Comparison of ENCODE assay signal across 8 mouse cellular contexts in genomic region chr4:116463231-116464125, GRCm38 (mm10). TPM values are rescaled to one million over a fixed set of nuclear protein-coding genes. Genes with fewer than 3 reads are reported as not detected.
DNase-seq lines count a peak whose midpoint lies in the region; ATAC-seq and TF ChIP-seq lines count a peak whose summit lies in the region.

No protein-coding gene starts in this region.

- H3K36me3 ChIP-seq in ES-Bruce4 (ENCODE audit: control insufficient read depth, insufficient read depth, low read length, poor library complexity, severe bottlenecking) (no peaks in the 10 kb centered on the region), macrophage (ENCODE audit: inconsistent target) (no peaks in the 10 kb centered on the region)
- H3K36me3 ChIP-seq in forebrain, embryonic 13.5 days (ENCODE audit: poor library complexity, severe bottlenecking) = no peaks in the 10 kb centered on the region

- H3K9me3 ChIP-seq in ES-Bruce4 (replicated peaks; ENCODE audit: control insufficient read depth, insufficient read depth, low read length, poor library complexity, severe bottlenecking) = no peaks in the 10 kb centered on the region
- H3K9me3 ChIP-seq in forebrain, embryonic 13.5 days (replicated peaks) = 0 out of 2 replicates have a peak, but pooled peaks cover 6% of the 10 kb centered on the region

- 2% methylated on average over 74 of the region's 74 CpGs for WGBS in bone marrow, adult 2 months
- under 1% methylated on average over 69 of the region's 74 CpGs for WGBS in forebrain, embryonic 13.5 days
- WGBS in macrophage (ENCODE audit: missing documents) = 1% methylated on average over 68 of the region's 74 CpGs

- 0 out of 2 replicates have a peak, but pooled peaks have one; percentile 6 for TF ChIP-seq EP300 in ES-Bruce4 (IDR thresholded peaks at IDR 0.05; ENCODE audit: insufficient read depth, low read depth, low read length)

- H3K4me2 ChIP-seq in forebrain, embryonic 13.5 days = peak overlapping the region; percentile 72

- no peak for TF ChIP-seq CTCF in ES-Bruce4 (IDR thresholded peaks at IDR 0.05; ENCODE audit: low read depth, low read length)
- no peak for TF ChIP-seq CTCF in bone marrow, adult 2 months (IDR thresholded peaks at IDR 0.05; ENCODE audit: control insufficient read depth, insufficient read depth, low read length)

- DNase-seq in heart, postnatal 4 days = peak; percentile 58
- peak; percentile 22 to 43 for DNase-seq in layer of hippocampus, postnatal 14 days (ENCODE audit: low spot score in 2 of 2)
- peak; percentile 26 for DNase-seq in right cerebral cortex, postnatal 14 days
- no peak for DNase-seq in T-cell, adult 2 months (ENCODE audit: low spot score)

- peak overlapping the region; percentile 98 for H3K9ac ChIP-seq in ES-Bruce4 (ENCODE audit: low read depth, poor library complexity, severe bottlenecking)
- peak overlapping the region; percentile 94 for H3K9ac ChIP-seq in forebrain, embryonic 13.5 days

- peaks cover 49% of the 10 kb centered on the region for H3K79me2 ChIP-seq in macrophage (ENCODE audit: inconsistent target)

- ATAC-seq in forebrain, embryonic 13.5 days = peak; percentile 77

- H3K4me1 ChIP-seq in ES-Bruce4 (ENCODE audit: control insufficient read depth, insufficient read depth, low read length) = peaks cover 2% of the 10 kb centered on the region
- no peaks in the 10 kb centered on the region for H3K4me1 ChIP-seq in bone marrow, adult 2 months (ENCODE audit: control insufficient read depth, insufficient read depth, low read length)
- peaks cover 26% of the 10 kb centered on the region for H3K4me1 ChIP-seq in forebrain, embryonic 13.5 days

- TF ChIP-seq POLR2A in ES-Bruce4 (IDR thresholded peaks at IDR 0.05; ENCODE audit: insufficient read depth, low read length) = no peak
- no peak for TF ChIP-seq POLR2A in bone marrow, adult 2 months (IDR thresholded peaks at IDR 0.05; ENCODE audit: borderline replicate concordance, control insufficient read depth, low read depth, low read length)

- H3K4me3 ChIP-seq in ES-Bruce4 (ENCODE audit: low read depth, low read length) = peak overlapping the region; percentile 68
- H3K4me3 ChIP-seq in bone marrow, adult 2 months (replicated peaks; ENCODE audit: control insufficient read depth, low read depth, low read length) = peak overlapping the region; percentile 85
- peak overlapping the region; percentile 93 for H3K4me3 ChIP-seq in forebrain, embryonic 13.5 days
- peak overlapping the region; percentile 57 for H3K4me3 ChIP-seq in macrophage (ENCODE audit: inconsistent target)

- H3K27me3 ChIP-seq in ES-Bruce4 (ENCODE audit: control insufficient read depth, insufficient read depth, low read length, poor library complexity, severe bottlenecking) = no peaks in the 10 kb centered on the region
- H3K27me3 ChIP-seq in forebrain, embryonic 13.5 days = no peaks in the 10 kb centered on the region

- H3K27ac ChIP-seq in ES-Bruce4 (ENCODE audit: insufficient read depth, low read length) = no peak overlapping the region
- H3K27ac ChIP-seq in bone marrow, adult 2 months (ENCODE audit: control insufficient read depth, insufficient read depth, low read depth, low read length, poor library complexity) = peak overlapping the region; percentile 85
- peak overlapping the region; percentile 91 for H3K27ac ChIP-seq in forebrain, embryonic 13.5 days
- no peak overlapping the region for H3K27ac ChIP-seq in macrophage

RNA-seq across cellular contexts. Expression of gene Mast2, which starts 0.5 kb away (rescaled TPM):
- polyA plus RNA-seq in ES-Bruce4 (2011; ENCODE audit: insufficient read depth, insufficient read length, low read depth, missing spikeins) (58.1 and 60.2 TPM in 2 replicates), macrophage (2018) (9.9 to 19.9 TPM (median 12.8 TPM) in 3 replicates)
- 21.5 and 30.8 TPM in 2 replicates for polyA plus RNA-seq in bone marrow, adult 2 months (2011; ENCODE audit: insufficient read depth, insufficient read length, low replicate concordance, missing spikeins)
- polyA plus RNA-seq in forebrain, embryonic 13.5 days (2015; fragmentation: Nextera tagmentation; extraction: Ambion mirVana) = 29.8 and 32.4 TPM in 2 replicates
- 10 to 100 TPM; 98.2 to 98.4 TPM for total RNA-seq in heart, postnatal 4 days (2021)
- total RNA-seq in layer of hippocampus, postnatal 14 days (2021) = 100 to 1,000 TPM; 100 to 104 TPM
- 100 to 1,000 TPM in 3 of 26 experiments, 10 to 100 TPM in 23; 34.3 to 155 (median 54.5) TPM for total RNA-seq in macrophage (2018; cell fraction: chromatin; rRNA removed)
- total RNA-seq in macrophage (2018; cell fraction: cytosol; rRNA removed) = 10 to 100 TPM; 13.8 to 22.7 (median 16.9) TPM
- 100 to 1,000 TPM in 1 of 26 experiments, 10 to 100 TPM in 25; 28.2 to 140 (median 37.6) TPM for total RNA-seq in macrophage (2018; cell fraction: nucleus; rRNA removed)

RNA-seq across cellular contexts. Expression of gene Ipp, which starts 43.9 kb away (rescaled TPM):
- polyA plus RNA-seq in ES-Bruce4 (2011; ENCODE audit: insufficient read depth, insufficient read length, low read depth, missing spikeins) = 11.1 and 13.2 TPM in 2 replicates
- 4.1 and 4.3 TPM in 2 replicates for polyA plus RNA-seq in bone marrow, adult 2 months (2011; ENCODE audit: insufficient read depth, insufficient read length, low replicate concordance, missing spikeins)
- 19.8 and 21.0 TPM in 2 replicates for polyA plus RNA-seq in forebrain, embryonic 13.5 days (2015; fragmentation: Nextera tagmentation; extraction: Ambion mirVana)
- 10 to 100 TPM; 17.3 to 18.0 TPM for total RNA-seq in heart, postnatal 4 days (2021)
- total RNA-seq in layer of hippocampus, postnatal 14 days (2021) = 10 to 100 TPM; 20.1 to 20.7 TPM
- 10 to 100 TPM in 12 of 26 experiments, 1 to 10 TPM in 13, under 1 TPM in 1; 0.29 to 14.4 (median 8.0) TPM for total RNA-seq in macrophage (2018; cell fraction: chromatin; rRNA removed)
- 1 to 10 TPM; 3.8 to 9.4 (median 7.4) TPM for total RNA-seq in macrophage (2018; cell fraction: cytosol; rRNA removed)
- 10 to 100 TPM in 3 of 26 experiments, 1 to 10 TPM in 23; 1.4 to 13.1 (median 7.5) TPM for total RNA-seq in macrophage (2018; cell fraction: nucleus; rRNA removed)
- 4.3 to 8.7 TPM (median 6.4 TPM) in 3 replicates for polyA plus RNA-seq in macrophage (2018)

Comparison
In these comparisons a context has a peak if more than half of its experiments do, and no peak if none do; other contexts are left out.
1. H3K27ac ChIP-seq: peak in bone marrow, adult 2 months (single experiment) and forebrain, embryonic 13.5 days (single experiment); none in ES-Bruce4 (single experiment) and macrophage (single experiment).
2. Peak in every context shown above with its lines, with median percentiles within 50 percentile points of each other: H3K4me3 ChIP-seq.